Mouse (Mus musculus) lung, postnatal 14 days (tissue): ENCODE measurements around the gene 4931406P16Rik.
"Not testable (repeated sequence)": the region's sequence is repeated elsewhere in the genome, so short reads cannot be mapped to it uniquely, and the experiment has no call there.

Source experiments
- DNase-seq: peaks from one replicate; pipeline ENCODE4 v3.0.0; 2021

4931406P16Rik gene

DNA sequence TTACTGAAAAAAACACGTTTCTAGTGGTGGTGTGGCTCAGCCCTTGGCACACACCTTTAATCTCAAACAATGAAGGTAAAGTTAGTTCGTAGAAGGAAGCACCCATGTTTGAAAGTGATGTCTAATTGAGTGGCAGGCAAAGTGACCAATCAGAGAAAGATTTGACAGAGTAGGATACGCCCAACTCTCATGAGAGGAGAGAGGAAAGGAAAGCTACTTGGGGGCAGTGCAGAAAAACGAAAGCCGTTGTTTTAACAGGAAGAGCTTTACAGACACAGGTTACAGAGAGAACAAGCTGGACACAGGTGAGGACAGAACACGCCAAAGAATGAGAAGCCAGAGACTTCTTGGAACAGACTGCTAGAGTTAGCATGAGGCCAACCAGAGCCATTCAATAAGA, 107.0 kb downstream of the 4931406P16Rik start:
- no peak for DNase-seq

GRCm38 (mm10) chr7:34202147-34202546, 111.2 kb downstream of the 4931406P16Rik start:
- DNase-seq, result not testable (repeated sequence)

GRCm38 (mm10) chr7:34200829-34201228, 112.5 kb downstream of the 4931406P16Rik start:
- DNase-seq, result no peak

DNA sequence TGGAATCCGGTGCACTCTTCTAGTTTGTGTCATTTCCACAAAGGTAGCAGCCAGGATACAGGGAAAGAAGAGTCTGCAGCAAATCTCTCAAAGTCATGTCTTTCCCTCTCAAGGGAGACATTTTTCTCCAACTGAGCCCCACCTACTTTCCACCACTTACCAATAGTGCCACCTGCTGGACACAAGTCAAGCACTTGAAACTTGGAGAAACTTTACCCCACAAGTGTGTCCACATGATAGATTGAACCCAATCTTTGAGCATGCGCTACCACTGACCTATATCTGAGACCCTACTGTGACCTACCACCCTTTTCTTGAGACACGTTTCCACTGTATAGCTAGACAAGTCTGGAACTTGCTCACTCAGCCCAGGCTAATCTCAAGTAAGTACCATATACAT, 115.0 kb downstream of the 4931406P16Rik start:
- peak; percentile 54 for DNase-seq

GRCm38 (mm10) chr7:34196132-34197128, 116.9 kb downstream of the 4931406P16Rik start, which contains the start of gene Pdcd2l:
TSS of gene Pdcd2l (minus strand) at chr7:34196661.
- DNase-seq, result peak; percentile 94

DNA sequence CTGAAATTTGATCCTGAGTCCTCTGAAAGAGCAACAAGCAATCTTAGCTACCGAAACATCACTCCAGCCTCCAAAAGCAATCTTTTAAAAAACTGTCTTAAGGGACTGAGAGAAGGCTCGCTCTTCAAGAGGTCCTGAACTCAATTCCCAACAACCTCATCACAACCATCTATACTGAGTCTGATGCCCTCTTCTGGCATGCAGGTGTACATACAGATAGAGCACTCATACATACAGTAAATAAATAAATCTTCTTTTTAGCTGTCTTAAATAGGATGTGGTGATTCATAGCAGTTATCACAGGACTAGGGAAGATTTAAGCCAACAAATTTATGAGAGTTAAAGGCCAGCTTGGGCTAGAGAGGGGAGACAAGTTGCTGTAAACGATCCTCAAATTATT, 117.7 kb downstream of the 4931406P16Rik start:
- no peak for DNase-seq

DNA sequence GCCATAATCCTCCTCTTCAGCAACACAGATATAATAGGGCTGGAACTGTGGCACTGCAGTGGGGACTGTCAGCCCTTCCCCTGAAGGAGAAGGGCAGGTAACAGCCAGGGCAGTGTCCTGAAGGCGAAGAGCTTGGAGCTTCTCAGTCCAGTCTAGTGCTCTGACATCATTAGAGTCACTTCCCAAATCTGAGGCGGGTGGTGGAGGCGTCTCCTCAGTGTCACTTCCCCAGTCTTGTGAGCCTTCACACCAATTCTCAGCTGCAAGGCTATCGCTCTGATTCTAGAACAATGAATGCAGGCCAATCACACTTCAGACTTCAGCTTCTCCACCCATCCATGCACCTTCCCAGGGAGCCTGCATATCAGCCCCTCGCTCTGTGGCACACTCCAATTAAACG, 120.5 kb downstream of the 4931406P16Rik start:
- no peak for DNase-seq

GRCm38 (mm10) chr7:34189376-34189989, 123.9 kb downstream of the 4931406P16Rik start:
- no peak for DNase-seq
